Mouse (Mus musculus) testis, postnatal 14 days (tissue): Measurements from ENCODE around the gene Trim47.

Experiments used
- DNase-seq: peaks from one replicate; pipeline ENCODE4 v3.0.0; 2021; ENCODE audit warnings: low spot score

Trim47 gene

DNA sequence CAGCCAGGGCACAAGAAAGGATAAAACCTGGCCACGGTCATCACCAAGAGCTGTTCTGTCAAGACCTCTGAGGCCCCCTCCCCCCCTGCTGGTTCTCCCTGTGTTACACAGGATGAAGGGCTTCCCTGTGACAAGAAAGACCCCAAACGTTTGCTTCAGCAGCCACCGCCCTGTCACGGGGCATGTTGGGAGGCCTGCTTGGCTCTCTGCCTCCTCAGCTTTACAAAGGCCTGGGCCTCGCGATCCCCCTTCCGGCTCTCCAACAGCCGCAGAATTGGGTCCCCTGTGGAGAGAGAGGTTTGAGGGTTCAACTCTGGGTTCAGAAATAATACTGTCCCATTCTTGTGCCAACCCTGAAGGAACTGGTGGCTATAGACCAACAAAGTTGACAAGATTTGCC lies 64.5 kb downstream of the Trim47 start:
- no peak for DNase-seq

DNA sequence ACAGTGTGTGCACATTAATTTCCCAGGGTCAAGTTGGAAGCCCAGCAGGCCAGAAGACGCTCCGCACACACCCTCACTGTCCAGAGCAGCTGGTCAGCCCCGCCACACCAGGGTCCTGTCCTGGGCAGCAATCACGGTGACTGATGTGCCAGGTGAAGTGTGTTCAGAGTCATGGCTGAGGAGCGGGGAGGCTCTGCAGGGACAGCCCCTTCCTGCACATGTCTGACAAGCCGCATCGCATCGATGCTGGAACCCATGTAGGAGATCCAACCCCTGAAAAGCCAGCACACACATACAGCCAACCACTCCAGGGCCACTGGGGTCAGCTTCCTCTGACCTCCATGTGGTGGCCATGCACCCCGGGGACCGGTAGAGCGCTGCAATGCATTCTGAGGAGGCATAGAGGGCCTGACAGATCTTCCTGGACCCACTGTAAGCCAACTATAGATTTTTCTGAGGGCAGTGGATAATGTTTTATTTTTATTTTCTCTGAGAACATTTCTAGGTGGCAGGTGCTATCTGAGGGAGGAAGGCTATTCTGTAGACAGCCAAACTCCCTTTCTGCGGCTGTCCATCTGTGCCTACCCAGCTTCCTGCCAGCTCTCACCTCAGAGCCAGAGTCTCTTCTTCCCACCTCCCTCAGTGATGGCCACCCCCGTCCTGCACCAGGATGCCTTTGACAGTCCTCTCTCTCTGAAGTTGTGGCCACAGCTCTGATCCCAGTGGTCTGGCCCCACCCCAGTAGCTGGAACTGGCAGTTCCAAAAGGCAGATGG lies 65.2 kb downstream of the Trim47 start:
- DNase-seq: no peak

DNA sequence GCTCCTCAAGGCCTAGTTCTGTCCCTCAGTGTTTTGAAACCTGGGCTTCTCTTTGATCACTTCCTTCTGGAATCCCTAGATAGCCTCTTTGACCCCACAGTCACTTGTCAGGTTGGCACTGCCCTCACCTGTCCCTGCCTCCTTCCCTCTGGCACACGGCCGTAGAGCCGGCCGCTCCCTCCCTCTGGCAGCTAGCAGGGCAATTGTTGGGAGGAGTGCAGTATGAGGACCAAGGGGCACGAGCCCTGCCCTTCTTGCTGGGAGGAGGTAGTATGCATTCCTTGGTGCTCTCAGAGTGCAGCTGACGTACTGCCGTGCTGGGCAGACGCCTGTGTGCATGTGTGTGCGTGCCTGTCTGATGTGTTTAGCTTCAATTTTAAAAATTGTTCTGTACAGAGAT lies 66.4 kb downstream of the Trim47 start:
- DNase-seq: no peak

DNA sequence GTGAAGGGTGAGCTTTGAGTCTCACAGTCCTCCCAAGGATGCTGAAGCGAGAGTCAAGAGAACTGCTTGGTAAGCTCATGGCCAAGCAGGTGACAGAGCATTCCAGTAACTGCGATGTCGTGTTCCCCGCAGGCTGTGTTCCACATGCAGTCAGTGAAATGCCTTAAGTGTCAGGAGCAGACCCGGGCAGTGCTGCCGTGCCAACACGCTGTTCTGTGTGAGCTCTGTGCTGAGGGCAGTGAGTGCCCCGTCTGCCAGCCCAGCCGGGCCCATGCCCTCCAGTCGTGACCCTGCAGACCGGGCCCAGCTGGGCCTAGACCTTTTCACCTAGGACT lies 67.4 kb downstream of the Trim47 start:
- no peak for DNase-seq

DNA sequence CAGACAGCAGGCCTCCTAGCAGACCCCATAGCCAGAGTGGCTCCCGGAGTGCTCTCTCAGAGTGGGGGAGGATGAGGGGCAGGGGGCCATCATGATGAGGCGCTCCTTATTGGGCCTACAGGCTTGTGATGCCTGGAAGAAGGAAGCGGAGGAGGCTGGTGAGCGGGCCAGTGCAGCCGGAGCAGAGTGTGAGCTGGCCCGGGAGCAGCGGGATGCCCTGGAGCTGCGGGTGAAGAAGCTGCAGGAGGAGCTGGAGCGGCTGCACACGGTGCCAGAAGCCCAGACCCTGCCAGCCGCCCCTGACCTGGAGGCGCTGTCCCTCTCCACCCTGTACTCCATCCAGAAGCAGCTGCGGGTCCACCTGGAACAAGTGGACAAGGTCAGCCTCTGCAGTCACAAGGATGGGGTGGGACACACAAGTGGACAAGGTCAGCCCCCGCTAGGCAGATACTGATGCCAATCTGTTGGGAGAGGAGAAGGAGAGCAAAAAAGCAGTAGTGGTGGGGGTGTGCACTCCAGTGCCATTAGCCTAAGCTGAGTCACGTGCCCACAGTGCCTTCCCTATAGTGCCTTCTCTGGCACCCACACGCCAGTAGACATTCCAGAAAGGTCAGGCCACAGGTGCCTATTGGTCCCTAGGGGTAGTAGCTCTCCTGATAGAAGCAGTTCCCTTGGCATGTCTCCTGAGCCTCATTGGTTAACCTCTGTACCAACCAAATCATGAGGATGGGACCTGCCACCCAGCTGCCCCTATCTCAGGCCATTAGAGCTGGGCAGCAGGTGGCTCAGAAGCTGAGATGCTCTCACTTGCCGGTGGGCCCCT lies 67.9 kb downstream of the Trim47 start:
- no peak for DNase-seq

DNA sequence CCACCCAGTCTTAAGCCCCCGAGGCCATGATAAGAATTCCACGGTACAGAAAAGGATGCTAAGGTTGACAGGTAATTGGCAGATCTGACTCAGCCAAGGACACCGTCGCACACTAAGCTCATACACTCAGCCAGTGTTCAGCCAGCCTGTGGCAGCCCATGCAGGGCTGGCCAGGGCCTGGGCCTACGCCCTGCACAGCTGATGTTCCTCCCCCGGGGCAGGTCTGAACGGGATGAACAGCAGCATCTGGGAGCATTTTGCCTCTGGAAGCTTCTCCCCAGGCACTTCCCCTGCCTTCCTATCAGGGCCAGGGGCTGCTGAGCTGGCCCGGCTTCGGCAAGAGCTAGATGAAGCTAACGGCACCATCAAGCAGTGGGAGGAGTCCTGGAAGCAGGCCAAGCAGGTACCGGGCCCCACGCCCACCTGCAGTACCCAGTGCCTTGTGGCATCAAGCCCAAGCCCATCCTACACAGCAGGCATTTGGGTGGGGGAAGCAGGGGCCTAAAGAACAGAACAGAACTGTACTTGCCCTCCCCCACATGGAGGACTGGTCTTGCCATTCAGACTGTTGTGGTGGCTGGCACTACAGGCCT lies 68.9 kb downstream of the Trim47 start:
- no peak for DNase-seq

DNA sequence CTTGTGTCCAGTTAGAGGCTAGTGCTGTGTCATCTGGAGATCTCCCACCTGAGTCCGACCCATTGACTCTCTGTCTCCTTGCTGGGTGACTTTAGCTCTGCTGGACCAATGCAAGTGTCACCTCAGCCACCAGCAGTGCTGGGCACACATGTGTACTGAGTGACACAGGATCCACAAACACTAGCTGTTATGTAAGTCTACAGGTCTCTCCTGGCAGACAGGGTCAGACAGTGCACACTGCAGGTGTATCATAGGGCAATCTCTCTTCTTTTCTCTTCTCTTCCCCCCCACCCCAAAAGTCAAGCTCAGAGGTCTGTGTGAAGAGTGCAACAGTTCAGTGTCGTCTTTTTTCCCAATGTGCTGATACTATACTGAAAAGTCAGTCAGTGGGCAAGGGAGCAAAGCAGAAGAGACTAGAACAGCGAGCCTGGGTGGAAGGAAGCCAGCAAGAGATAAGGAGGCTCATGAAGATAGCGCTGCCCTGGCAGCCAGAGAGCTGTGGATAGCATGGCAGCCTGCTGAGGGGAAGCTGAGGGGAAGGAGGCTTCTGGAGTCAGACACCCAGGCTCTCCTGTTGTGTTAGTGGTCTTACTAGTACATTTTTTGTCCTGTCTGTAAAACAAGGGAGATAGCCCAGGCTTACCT lies 69.7 kb downstream of the Trim47 start:
- no peak for DNase-seq

DNA sequence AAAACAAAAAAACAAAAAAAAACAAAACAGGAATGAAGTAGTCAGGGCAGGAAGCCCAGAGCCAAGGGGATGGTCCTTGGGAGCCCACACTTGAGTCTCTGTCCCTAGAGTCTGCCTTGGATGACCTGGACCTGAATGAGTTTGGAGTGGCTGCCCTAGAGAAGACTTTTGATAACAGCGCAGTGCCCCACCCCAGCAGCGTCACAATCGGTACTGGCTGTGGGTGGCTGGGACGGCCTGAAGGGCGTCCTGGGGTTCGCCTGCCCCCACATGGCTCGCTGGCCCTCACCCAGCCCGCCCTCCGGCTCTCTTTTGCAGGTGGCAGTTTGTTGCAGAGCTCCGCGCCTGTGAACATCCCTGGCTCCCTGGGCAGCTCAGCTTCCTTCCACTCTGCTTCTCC lies 71.1 kb downstream of the Trim47 start:
- no peak for DNase-seq
